Mouse (Mus musculus) kidney, adult 11 months (tissue): ENCODE data around the gene Rfxank.
A peak's percentile ranks its signal among the peaks of the same experiment; 100 is the strongest.

Experiments
- DNase-seq: peaks from one replicate; pipeline ENCODE4 v3.0.0; 2022

The Rfxank gene

GRCm38 (mm10) chr8:70104506-70104905 is 34.4 kb downstream of the Rfxank start:
- DNase-seq = peak; percentile 8

GRCm38 (mm10) chr8:70100241-70100640 is 38.7 kb downstream of the Rfxank start:
- no peak for DNase-seq

- no peak for DNase-seq
Observed at GRCm38 (mm10) chr8:70099276-70099675, 39.7 kb downstream of the Rfxank start.

- DNase-seq = no peak
Observed at GRCm38 (mm10) chr8:70092786-70093185, 46.2 kb downstream of the Rfxank start.

GRCm38 (mm10) chr8:70089296-70089960 is 49.5 kb downstream of the Rfxank start:
- no peak for DNase-seq

GRCm38 (mm10) chr8:70087836-70088650 is 50.9 kb downstream of the Rfxank start:
- no peak for DNase-seq

GRCm38 (mm10) chr8:70087237-70087636 is 51.7 kb downstream of the Rfxank start:
- DNase-seq = no peak

- DNase-seq = no peak
Observed at GRCm38 (mm10) chr8:70086151-70086550, 52.8 kb downstream of the Rfxank start.

DNA sequence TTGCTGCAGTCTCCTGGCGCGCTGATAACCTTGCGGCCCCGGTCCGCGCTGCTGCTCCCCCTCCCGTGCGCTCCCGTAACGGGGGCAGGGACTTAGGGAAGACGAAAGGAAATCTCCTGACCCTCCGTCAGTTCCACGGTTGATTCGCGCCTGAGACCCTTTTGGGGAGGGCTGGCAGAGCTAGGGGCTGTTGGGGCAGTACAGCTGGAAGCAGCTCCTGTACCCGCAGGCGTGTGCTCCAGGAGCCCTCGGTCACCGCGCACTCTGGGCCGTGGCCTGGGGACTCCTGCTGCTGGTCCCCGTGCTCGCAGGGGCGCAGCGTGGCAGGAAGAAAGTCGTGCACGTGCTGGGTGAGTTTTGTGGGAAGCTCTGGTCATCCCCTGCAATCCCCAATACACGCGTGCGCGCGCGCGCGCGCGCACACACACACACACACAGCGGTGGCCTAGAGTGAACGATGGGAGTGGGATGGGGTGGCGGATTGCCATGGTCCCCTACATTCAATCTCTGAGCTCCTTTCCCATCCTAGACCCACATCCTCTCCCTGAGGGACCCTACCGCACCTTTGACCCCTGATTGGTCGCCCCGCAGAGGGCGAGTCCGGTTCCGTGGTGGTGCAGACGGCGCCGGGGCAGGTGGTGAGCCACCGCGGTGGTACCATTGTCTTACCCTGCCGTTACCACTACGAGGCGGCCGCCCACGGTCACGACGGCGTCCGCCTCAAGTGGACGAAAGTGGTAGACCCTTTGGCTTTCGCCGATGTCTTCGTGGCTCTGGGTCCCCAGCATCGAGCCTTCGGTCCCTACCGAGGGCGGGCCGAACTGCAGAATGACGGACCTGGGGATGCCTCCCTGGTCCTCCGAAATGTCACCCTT is 54.5 kb downstream of the Rfxank start:
- no peak for DNase-seq

- peak; percentile 28 for DNase-seq
Observed at GRCm38 (mm10) chr8:70083285-70083684, 55.7 kb downstream of the Rfxank start, which contains the start of gene Hapln4. TSS of gene Hapln4 (plus strand) at chr8:70083457.

GRCm38 (mm10) chr8:70081976-70082375 is 57.0 kb downstream of the Rfxank start:
- no peak for DNase-seq
